Mouse (Mus musculus): ENCODE data around the gene Miox.

DNA sequence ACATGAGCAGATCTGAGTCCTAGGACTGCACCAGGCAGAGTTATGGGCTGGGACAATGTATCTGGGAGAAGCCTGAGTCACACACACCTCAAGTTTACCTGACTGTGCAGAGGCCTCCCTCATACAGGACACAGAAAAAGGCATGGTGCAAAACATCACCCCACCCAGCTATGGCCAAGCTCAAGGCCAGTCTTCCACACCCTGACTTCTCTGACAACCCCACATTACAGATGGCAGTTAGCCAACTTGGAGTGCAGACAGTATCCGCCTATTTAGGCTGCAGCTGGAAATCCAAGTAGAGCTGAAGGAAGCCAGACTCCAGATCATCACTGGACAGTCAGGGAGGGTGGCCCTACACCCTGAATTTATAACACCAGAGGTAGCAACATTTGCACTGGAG, 37.7 kb upstream of the Miox start:
- no peak for TF ChIP-seq POLR2A (IDR thresholded peaks at IDR 0.05; ENCODE audit: borderline replicate concordance, low read depth, low read length)
- no peak for TF ChIP-seq CTCF (IDR thresholded peaks at IDR 0.05; ENCODE audit: low read depth, low read length)

Measured in bone marrow macrophage, adult 2 months (primary cell).